Mouse (Mus musculus): ENCODE measurements around the gene Kmt2c.

The Kmt2c gene

DNA sequence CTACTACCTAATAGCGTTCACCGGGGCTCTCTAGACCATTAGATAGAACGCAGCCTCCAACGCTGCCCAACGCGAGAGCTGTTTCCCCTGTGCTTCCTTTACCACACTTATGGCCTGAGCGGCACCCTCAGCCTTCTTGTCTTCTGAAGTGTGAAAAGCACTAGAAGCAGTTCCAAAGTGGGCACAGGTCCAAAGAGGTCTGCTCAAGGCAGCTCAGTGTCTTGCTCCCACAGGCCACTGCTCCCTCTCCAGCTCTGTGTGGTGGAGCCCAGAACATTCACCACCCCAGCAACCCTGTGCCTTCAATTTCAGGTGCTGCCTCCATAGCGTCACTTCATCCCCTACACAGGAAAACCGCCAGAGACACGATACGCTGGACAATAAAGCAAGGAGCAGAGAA is 115.0 kb downstream of the Kmt2c start:
- no peak for DNase-seq (ENCODE audit: low read depth, low spot score)

DNA sequence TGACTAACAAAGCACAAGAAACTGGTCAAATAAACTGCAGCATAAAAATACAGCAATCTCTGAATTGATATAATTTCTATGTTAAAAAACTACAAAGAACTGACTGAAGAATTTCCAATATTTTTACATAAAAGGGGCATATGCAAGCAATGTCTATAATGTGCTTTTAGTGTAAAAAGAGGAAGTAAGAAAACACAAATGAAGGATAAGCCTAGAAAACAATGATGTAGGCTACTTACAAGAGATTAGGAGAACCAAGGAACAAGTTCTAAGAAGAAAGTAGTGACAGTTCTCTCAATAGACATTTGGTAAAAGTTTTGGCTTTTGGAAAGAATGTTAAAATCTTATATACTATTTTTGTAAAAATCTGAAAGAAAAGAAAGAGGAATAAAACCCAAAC is 119.4 kb downstream of the Kmt2c start:
- DNase-seq (ENCODE audit: low read depth, low spot score): no peak

DNA sequence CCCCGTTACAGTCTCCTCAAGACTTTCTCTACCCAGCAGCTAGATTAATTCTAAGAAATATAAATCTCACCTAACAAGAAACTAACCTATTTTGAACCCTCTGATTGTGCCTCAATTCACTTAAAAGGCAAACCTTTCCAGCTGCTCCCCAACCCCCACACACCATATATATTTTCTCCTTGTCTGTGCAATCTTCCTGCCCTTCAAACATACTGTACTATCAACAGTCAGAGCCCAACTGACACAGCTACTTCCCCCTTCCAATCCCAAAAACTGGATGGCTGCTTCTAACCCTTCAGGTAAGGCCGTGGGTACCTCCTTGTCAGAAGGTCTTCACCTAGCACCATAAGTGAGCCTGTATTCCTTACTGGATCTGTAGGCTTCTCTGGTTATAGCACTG is 130.2 kb downstream of the Kmt2c start:
- no peak for DNase-seq (ENCODE audit: low read depth, low spot score)

DNA sequence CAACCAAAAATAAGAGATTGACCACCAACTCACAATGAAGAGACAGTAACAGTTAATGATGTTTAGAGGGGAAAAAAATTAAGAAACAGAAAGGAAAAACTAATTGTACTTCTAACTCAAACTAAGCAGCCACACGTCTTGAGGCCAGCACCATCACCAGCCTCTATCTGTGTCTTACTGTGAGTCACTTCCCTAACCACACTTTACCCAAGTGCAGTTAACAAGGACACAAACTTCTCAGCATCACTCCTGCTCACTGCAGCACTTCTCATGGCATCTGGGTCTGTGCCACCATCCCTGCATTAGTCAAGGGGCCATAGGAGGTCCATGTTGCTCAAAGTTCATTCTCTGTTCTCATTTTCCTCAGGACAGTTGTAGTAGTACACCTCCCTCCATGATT is 131.5 kb downstream of the Kmt2c start:
- DNase-seq (ENCODE audit: low read depth, low spot score): no peak

DNA sequence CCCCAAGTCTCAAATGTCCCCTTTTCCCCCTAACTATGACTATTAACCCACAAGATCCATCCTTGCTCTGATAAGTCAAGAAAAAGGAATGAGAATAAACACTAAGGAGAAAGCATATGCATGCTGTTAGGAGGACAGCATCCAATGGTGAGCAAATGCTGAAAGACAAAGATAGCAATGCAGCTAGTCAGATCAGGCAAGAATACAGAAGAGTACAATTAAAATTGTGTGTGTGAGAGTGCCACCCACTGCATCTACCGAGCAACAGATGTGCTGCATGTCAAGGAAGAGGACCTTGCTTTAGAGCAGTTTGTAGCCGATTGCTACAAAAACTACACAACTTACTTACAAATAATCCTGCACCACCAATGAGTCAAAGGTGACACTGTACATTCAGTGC is 145.1 kb downstream of the Kmt2c start:
- DNase-seq (ENCODE audit: low read depth, low spot score): no peak

DNA sequence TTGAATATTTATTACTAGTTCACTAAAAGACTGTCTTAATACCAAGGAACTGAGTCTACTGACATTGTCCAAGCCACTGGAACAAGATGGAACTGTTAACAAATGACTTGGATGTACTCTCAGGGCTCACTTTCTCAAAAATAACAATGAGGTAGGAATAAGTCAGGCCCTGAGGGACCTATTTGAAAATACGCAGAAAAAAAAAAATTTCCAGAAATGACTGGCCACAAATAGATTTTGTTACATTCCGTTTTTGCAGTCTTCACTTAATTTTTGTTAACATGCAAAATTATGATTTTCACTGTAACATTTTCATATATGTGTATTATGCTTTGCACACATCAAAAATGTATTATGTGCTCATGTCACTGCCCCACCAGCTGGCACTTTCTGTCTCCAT is 167.3 kb downstream of the Kmt2c start:
- no peak for DNase-seq (ENCODE audit: low read depth, low spot score)

DNA sequence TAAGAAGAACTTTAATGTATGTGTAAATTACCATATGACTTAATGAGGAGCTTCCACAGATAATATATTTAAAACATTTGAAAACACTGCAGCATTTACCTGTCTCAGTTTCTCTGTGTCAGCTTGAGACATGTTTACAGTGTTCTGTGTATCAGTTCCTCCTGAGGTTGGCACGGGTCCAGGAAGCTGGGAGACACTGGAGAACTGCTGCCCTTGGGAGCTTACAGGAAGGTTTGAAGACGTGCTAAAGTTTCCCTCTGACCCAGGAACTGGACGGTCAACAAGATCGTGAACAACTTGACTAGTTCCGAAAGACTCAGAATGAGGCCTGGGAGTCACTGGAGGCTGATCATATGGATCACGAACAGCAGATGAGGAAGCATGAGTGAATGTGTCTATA is 184.7 kb downstream of the Kmt2c start:
- no peak for DNase-seq (ENCODE audit: low read depth, low spot score)

DNA sequence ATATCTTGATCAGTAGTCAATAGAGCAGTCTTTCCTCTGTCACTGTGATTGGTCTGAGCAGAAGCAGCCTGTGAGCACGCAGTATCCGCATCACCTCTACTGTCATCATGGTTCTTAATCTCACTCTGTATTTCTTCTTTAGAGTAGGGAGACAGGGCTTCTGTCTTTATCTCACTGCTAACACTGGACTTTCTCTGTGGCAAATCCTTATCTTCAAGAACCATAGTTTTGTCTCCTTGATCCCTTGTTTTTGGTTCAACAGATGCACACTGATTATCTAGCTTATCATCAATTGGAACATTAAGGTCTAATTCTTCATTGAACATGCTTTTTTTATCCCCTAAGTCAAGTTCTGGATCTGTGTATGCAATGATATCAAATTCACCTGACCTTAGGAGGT is 188.4 kb downstream of the Kmt2c start:
- no peak for DNase-seq (ENCODE audit: low read depth, low spot score)

DNA sequence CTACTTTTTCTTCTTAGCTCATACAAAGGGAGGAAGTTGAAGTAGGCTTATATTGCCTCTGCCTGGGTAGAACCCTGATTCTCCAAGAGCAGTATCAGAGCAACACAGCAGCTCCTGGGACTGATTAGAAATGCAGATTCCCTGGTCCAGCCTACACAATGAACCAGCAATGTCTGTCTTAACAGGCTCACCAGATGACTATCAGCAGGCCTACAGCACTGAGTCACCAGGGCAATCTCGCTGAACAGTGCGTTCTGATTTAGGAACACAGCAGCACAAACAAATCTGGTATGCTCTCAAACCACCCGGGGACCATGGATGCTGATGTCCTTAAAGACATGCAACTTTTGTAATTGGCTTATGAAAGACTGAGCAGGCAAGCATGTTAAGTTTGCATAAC is 201.8 kb downstream of the Kmt2c start:
- no peak for DNase-seq (ENCODE audit: low read depth, low spot score)

DNA sequence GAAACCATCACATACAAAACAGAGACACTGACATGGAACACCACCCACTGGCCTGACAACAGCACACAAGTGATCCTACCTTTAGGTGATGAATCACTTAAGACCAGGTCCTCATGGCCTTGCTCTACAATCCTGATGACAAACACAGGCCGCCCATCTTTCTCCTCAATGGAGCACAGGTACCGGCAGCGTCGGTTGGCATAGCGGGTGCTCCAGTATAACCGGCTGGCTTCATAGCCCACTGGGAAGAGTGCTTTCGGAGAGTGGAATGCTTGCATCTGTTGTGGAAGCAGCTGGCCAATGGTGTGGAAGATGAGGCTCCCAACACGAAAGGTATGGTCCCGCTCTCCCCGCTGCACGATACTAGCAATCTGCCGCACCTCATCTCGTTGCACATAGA is 214.6 kb downstream of the Kmt2c start:
- no peak for DNase-seq (ENCODE audit: low read depth, low spot score)

DNA sequence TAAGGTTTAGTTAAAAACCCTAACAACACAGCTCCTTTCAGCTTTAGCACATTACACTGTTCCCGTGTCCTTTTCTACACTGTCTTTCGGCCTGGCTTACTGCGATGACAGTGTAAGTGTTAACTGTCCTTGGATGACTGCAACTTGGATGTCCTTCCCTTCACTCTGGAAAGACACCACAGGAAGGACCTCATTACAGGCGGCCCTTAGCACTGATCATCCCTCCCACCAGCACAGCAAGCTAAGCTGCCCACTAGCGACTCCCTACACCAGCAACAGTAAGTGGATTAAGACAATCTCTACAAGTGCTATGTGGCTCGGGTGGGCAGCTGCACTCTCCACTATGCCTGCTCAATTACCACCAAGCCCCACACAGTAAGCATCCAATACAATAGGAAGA is 222.2 kb downstream of the Kmt2c start:
- no peak for DNase-seq (ENCODE audit: low read depth, low spot score)

DNA sequence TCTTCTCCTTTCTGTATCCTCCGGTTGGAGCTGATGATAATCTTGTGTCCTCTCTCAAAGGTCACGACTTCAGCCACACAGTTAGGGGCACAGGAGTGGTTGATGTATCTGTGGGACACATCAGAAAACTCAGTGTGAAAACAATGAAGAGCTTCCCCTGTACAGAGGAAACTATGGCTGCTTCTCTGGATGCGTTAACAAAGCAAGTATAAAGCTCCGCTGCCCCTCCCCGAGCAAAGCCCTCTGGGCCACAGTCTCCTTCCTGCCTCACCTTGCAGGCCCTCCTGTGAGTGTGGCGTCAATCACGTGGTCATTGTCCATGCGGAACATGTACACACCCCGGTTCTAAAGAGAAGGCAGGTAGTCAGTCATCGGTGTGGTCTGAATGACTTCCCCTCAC is 223.0 kb downstream of the Kmt2c start:
- no peak for DNase-seq (ENCODE audit: low read depth, low spot score)

DNA sequence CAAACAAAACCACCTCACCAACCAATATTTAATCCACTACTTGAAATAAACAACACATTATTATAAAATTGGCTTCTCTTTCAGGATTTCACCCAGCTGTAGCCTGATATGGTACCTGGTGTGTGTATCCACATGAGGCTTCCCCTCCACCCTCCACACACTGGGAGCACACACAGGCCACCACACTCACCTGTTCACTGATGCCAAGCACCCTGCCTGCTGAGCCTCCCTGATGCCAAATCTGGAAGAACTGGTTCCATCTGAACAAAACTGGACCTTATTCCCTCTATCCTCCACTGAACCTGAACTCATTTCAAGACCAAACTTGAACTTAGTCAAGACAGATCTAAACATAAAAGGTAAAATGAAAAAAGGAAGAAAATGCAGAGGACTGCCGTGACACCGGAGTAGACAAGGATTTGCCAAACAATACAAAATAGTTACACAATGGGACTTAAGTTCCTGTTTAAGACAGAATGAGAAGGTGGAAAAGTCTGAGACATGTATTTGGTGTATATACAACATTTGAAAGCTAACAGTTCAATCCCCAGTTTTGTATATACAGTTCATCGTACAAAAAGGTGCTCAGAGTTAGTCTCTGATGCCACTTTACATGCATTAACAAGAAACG is 230.2 kb downstream of the Kmt2c start:
- no peak for DNase-seq (ENCODE audit: low read depth, low spot score)

DNA sequence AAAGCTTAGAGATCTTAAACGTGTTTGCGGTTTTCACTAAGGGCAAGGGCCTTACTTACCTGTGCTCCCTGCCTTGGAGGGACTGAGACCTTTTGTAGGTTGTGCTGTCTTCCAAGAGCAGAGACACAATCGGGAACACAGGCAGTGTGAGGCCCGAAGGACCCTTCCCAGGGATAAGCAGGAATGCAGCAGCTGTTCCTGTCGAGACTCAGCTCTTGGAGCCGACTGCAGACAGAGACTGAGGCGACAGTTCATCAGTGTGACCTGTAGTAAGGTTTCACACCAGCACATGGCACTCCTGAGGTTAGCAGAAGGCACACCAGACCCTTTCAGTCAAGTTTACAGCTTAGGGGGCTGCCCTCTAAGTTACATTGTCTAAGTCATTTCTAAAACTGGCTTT is 236.3 kb downstream of the Kmt2c start:
- no peak for DNase-seq (ENCODE audit: low read depth, low spot score)

DNA sequence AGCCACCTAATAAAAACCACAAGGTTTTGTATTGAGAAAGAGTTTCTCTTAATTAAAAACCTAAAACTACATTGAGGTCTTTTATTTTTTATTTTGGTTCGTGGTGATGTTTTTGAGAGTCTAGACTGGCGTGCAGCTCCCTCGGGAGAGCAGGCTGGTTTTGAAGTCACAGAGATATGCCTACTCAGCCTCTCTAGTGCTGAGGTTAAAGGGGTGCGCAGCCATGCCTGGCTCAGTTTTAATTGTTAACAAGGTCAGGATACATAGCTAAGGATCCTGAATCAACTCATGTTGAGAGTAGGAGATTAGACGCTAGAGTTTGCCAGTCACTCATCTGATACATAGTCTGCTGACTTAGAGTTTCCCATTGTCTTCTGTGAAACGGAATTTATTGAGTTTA is 237.1 kb downstream of the Kmt2c start:
- DNase-seq (ENCODE audit: low read depth, low spot score): no peak

DNA sequence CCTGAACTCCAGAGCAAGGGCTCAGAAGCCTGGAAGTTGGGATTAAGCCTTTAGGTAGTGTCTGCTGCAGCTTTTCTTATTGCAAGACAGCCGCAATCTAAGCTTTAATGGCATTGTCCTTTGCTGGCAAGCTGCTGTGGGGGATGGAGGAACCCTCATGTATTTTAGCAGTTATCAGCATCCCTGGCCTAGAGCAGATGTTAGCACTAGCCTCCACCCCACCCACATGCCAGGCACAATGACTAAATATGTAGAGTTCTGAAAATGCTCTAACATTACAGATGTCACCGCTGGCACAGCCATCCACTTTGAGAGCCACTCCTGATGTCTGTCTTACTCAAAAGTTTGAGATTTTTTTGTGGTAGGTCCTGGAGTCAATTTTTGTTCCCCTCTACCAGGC is 241.9 kb downstream of the Kmt2c start:
- no peak for DNase-seq (ENCODE audit: low read depth, low spot score)

DNA sequence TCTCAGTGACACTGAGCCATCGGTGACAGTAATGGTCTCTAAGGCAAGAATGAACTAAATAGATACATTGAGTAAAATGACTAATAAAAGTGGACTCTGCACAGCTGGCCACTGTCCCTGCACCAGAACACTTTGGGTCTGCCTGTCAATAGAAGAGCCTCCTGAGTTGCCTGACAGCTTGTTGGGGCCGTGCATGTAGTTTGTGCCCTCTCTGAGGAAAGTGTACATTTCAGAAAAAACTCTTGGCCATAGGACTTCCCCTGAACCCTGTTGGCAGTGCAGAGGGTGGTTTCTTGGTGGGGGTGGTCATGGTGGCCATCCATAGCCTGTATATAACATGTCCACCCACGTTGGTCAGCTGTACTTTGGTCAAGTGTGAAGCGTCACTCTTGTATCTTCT is 244.1 kb downstream of the Kmt2c start:
- no peak for DNase-seq (ENCODE audit: low read depth, low spot score)

DNA sequence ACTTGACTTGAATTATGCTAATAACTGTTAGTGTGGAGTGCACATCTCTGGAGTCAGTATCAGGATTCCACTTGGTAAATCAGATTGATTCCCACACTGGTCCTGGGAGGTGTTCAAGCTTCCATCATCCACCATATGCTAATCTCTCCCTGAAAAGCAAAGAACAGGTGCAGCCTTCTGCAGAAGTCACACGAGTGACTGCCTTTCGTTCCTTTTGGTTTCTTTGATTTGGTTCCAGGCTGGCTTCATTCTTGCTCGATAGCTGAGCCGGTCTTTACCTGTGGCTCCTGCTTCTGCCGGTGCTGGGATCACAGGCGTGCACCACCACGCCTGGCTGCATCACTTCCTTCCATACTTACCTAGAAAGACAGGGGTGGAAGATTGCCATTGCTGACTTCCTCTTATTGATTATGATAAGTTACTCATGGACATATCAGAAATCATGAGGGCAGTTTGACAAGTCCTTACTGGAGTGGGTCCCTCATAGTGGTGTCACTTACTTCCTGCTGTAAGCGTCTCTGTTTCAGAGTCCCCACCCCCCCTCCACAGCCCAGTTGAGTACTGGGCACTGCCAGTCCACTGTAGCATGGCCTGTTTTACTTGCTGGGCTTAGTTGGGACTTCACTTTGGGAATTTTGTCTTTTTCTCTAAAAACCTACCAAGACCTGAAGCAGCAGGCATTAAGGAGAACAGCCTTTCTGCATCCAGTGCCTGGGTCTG is 245.6 kb downstream of the Kmt2c start:
- no peak for DNase-seq (ENCODE audit: low read depth, low spot score)

DNA sequence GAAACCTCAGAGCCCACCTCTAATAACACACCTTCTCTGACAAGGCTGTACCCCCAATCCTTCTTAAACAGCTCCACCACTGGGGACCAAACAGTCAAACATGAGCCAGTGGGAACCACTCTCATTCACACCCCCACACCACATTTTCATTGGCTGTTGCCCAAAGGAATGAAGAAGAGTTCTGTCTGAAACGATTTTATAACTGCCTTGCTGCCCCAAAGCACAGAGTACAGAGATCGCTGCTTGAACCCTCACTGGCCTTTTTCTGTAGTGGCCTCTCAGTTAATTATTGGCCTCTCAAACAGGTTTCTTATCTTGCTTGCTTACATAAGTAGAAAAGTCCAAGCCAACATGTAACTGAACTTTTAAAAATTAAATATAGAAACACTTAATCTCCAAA is 246.2 kb downstream of the Kmt2c start:
- no peak for DNase-seq (ENCODE audit: low read depth, low spot score)

DNA sequence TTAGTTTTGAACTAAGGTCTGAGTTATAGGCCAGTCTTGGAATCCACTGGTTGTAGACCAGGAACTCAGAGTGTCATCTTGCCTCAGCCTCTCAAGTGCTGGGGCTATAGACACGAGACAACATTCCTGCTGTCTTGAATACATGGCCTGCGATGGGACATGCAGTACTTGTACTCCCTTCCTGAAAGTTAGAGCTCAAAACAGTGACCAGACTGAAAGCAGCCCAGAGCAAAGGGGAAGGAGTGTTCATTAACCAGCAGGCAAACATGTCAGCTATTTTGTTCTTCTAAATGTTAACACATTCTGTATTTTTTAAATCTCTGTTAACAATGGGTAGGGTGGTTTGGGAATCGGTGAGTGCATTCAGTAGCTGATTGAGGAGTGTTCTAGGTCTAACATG is 251.5 kb downstream of the Kmt2c start:
- no peak for DNase-seq (ENCODE audit: low read depth, low spot score)

DNA sequence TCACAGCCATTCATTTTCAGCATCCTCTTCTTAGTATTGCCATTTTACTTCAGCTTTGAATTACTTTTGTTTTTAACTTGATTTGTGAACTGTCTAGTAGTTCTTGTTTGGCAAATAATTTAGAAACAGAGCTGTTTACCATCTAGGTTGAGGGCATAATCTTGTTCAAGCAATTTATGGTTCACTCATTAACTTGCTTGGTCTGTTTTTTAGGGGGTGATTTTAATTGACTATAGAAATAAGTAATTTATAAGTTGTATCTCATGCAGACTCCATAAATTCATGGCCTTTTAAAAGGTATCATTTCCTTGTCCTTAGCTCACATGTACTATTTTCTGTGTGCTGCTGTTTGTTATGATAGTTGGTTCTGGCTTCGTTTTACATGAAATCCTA is 252.1 kb downstream of the Kmt2c start:
- DNase-seq (ENCODE audit: low read depth, low spot score): no peak

DNA sequence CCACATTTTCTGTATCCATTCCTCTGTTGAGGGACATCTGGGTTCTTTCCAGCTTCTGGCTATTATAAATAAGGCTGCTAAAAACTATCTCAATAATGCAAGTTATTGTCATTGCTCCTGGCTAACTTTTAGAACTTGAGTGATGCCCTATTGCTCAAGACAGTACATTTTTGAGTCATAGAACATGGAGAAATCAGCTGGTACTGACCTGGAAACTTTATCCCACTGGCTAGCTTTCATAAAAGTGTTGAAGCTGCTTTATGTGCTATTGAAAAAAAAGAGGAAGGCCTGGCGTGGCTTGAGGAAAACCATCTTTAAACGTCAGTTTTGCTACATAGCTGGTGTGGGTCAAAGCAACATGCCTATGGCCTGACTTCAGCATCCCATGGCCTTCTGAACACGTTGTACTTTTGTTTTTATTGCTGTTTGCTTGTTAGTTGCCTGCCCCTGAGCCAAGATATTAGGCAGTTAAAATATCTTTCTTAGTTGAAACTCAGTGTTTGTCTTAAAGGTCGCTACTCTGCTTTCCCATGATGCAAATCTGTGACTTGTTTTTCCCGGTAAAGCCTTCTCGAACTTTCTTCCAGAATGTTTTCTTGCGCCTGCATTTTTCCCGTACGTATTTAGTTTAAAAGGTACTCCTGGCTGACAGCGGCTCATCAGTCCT is 252.6 kb downstream of the Kmt2c start:
- DNase-seq (ENCODE audit: low read depth, low spot score): no peak

DNA sequence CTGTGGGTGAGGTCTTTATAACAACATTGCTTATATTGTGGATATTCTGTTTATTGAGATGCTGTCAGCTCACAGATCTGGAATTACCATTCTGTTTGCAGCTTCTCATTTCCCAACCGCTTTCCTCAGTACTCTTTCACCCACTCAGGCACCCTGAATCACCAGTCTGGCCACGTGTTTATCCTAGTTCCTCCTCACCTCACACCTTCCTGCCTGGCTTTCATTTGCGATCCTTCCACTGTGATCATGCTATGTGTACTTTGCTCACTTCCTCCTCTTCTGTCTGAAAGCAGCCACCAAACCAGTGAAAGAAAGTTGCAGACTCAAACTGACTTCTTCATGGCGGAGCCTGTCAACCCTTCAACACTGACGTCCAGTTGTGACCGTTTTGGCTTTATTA is 255.5 kb downstream of the Kmt2c start:
- DNase-seq (ENCODE audit: low read depth, low spot score): no peak
